23 mouse cellular contexts compared by ENCODE assay signal in the genomic region with DNA sequence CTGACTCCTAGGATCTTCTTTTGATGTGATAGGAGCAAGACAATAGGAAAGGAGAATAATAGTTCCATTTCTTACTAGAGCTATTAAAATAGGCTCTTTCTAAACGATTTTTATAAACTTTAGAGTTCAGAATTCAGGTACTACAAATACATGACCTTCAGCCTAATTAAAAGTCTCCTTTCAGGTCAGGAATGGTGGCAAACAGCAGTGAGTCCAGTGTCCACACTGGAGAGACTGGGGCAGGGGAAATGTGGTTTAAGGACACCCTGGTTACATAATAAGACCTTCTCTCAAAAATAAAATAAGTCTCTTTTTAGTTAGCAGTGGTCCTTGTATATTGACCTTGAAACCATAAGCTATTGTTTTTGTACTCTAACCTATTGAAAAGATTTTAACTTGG.
DNase-seq lines count a peak whose midpoint lies in the region; ATAC-seq and TF ChIP-seq lines count a peak whose summit lies in the region.
"Had no signal": no experiment of that assay in that cellular context is flagged by ENCODE, and none has a peak within 500 bp of the region (broad histone marks: within the 10 kb centered on the region; RNA-seq: fewer than 3 reads in every experiment).

No protein-coding gene starts in this region.

- H3K27ac ChIP-seq in gastrocnemius, adult 2 months = peak overlapping the region; percentile 95
- H3K27ac ChIP-seq in heart, embryonic 11.5 days (ENCODE audit: low read depth, low read length) = peak overlapping the region; percentile 1; the same call in 1 of the 2 replicates
- peak overlapping the region; percentile 81 for H3K27ac ChIP-seq in heart, embryonic 16.5 days (ENCODE audit: low read length)
- H3K27ac ChIP-seq in liver, postnatal 0 days (ENCODE audit: low read depth) = peak overlapping the region; percentile 41
- H3K27ac ChIP-seq in liver, embryonic 12.5 days = no peak overlapping the region
- H3K27ac ChIP-seq: embryonic facial prominence, embryonic 12.5 days; forebrain, embryonic 15.5 days; hindbrain, embryonic 12.5 days had no signal

- no peaks in the 10 kb centered on the region for H3K36me3 ChIP-seq in heart, embryonic 11.5 days (ENCODE audit: control insufficient read depth, insufficient read depth, low read length)
- H3K36me3 ChIP-seq in heart, embryonic 16.5 days (ENCODE audit: control insufficient read depth, insufficient read depth) = no peaks in the 10 kb centered on the region
- H3K36me3 ChIP-seq in liver, postnatal 0 days (replicated peaks; ENCODE audit: insufficient read depth, low read length) = no peaks in the 10 kb centered on the region
- no peaks in the 10 kb centered on the region for H3K36me3 ChIP-seq in liver, embryonic 12.5 days
- H3K36me3 ChIP-seq: embryonic facial prominence, embryonic 12.5 days; forebrain, embryonic 15.5 days; G1E; hindbrain, embryonic 12.5 days had no signal

- H3K4me2 ChIP-seq in heart, embryonic 11.5 days = no peak overlapping the region
- no peak overlapping the region for H3K4me2 ChIP-seq in heart, embryonic 16.5 days (ENCODE audit: low read depth, low read length)
- no peak overlapping the region for H3K4me2 ChIP-seq in liver, postnatal 0 days (ENCODE audit: low read depth, low read length)
- H3K4me2 ChIP-seq in liver, embryonic 12.5 days = no peak overlapping the region
- H3K4me2 ChIP-seq: embryonic facial prominence, embryonic 12.5 days; forebrain, embryonic 15.5 days; hindbrain, embryonic 12.5 days had no signal

- TF ChIP-seq CTCF in gastrocnemius, adult 2 months (IDR thresholded peaks at IDR 0.05) = no peak
- TF ChIP-seq CTCF in liver, postnatal 0 days (IDR thresholded peaks at IDR 0.05; ENCODE audit: low read depth) = no peak

- no peaks in the 10 kb centered on the region for H3K27me3 ChIP-seq in heart, embryonic 11.5 days (ENCODE audit: control insufficient read depth, insufficient read depth, low read length)
- H3K27me3 ChIP-seq in heart, embryonic 16.5 days (ENCODE audit: control insufficient read depth, insufficient read depth, low read length) = no peaks in the 10 kb centered on the region
- H3K27me3 ChIP-seq in liver, postnatal 0 days (ENCODE audit: insufficient read depth, low read length) = no peaks in the 10 kb centered on the region
- H3K27me3 ChIP-seq in liver, embryonic 12.5 days (replicated peaks) = no peaks in the 10 kb centered on the region
- H3K27me3 ChIP-seq: embryonic facial prominence, embryonic 12.5 days; forebrain, embryonic 15.5 days; hindbrain, embryonic 12.5 days had no signal

- H3K9me3 ChIP-seq in heart, embryonic 11.5 days (replicated peaks; ENCODE audit: control insufficient read depth, low read length) = no peaks in the 10 kb centered on the region
- H3K9me3 ChIP-seq in heart, embryonic 16.5 days (replicated peaks; ENCODE audit: control insufficient read depth, low read length) = no peaks in the 10 kb centered on the region
- no peaks in the 10 kb centered on the region for H3K9me3 ChIP-seq in liver, postnatal 0 days (ENCODE audit: low read length)
- H3K9me3 ChIP-seq in liver, embryonic 12.5 days (replicated peaks) = no peaks in the 10 kb centered on the region
- H3K9me3 ChIP-seq: embryonic facial prominence, embryonic 12.5 days; forebrain, embryonic 15.5 days; G1E; hindbrain, embryonic 12.5 days had no signal

- 74% methylated on average over 1 of the region's 1 CpGs for WGBS in heart, embryonic 11.5 days (ENCODE audit: insufficient replicate concordance)
- 43% methylated on average over 1 of the region's 1 CpGs for WGBS in heart, embryonic 16.5 days
- WGBS in liver, postnatal 0 days (ENCODE audit: insufficient replicate concordance) = 48% methylated on average over 1 of the region's 1 CpGs
- WGBS in liver, embryonic 12.5 days (ENCODE audit: insufficient replicate concordance) = 51% methylated on average over 1 of the region's 1 CpGs

- H3K4me1 ChIP-seq in heart, embryonic 11.5 days (ENCODE audit: control insufficient read depth, insufficient read depth, low read length) = peaks cover 27% of the 10 kb centered on the region
- peaks cover 38% of the 10 kb centered on the region for H3K4me1 ChIP-seq in heart, embryonic 16.5 days (ENCODE audit: control insufficient read depth, insufficient read depth, low read length)
- peaks cover 10% of the 10 kb centered on the region; the same call in 1 of the 2 replicates for H3K4me1 ChIP-seq in liver, postnatal 0 days (ENCODE audit: insufficient read depth)
- H3K4me1 ChIP-seq in liver, embryonic 12.5 days = peaks cover 23% of the 10 kb centered on the region
- H3K4me1 ChIP-seq: embryonic facial prominence, embryonic 12.5 days; forebrain, embryonic 15.5 days; hindbrain, embryonic 12.5 days had no signal

- no peak overlapping the region for H3K4me3 ChIP-seq in gastrocnemius, adult 2 months
- no peak overlapping the region for H3K4me3 ChIP-seq in heart, embryonic 11.5 days (ENCODE audit: low read depth, low read length)
- H3K4me3 ChIP-seq in heart, embryonic 16.5 days (ENCODE audit: low read length) = no peak overlapping the region
- H3K4me3 ChIP-seq in liver, postnatal 0 days (ENCODE audit: low read depth, low read length) = no peak overlapping the region
- H3K4me3 ChIP-seq in liver, embryonic 12.5 days = no peak overlapping the region
- H3K4me3 ChIP-seq: embryonic facial prominence, embryonic 12.5 days; forebrain, embryonic 15.5 days; hindbrain, embryonic 12.5 days had no signal

- intact Hi-C loops in gastrocnemius, adult 2 months (cut with DNase I) = no loop called here
- intact Hi-C loops in gastrocnemius, postnatal 14 days (cut with DNase I; ENCODE audit: low total_unique reads) = no loop called here
- intact Hi-C loops in heart, postnatal 36 days (cut with DNase I) = no loop called here
- intact Hi-C loops in heart, postnatal 10 days (cut with DNase I) = no loop called here

- no peak overlapping the region for H3K9ac ChIP-seq in heart, embryonic 11.5 days (ENCODE audit: low read depth, low read length)
- H3K9ac ChIP-seq in heart, embryonic 16.5 days (ENCODE audit: low read length) = peak overlapping the region; percentile 46; the same call in 1 of the 2 replicates
- H3K9ac ChIP-seq in liver, postnatal 0 days (replicated peaks) = no peak overlapping the region
- H3K9ac ChIP-seq in liver, embryonic 12.5 days = no peak overlapping the region
- H3K9ac ChIP-seq: embryonic facial prominence, embryonic 12.5 days; forebrain, embryonic 15.5 days; hindbrain, embryonic 12.5 days had no signal

- ATAC-seq in heart, embryonic 11.5 days (replicated peaks; ENCODE audit: insufficient number of reproducible peaks, low FRiP score, low TSS enrichment) = no peak
- no peak for ATAC-seq in heart, embryonic 16.5 days (replicated peaks; ENCODE audit: extremely low read depth, insufficient read depth, low FRiP score)
- no peak for ATAC-seq in liver, postnatal 0 days
- no peak for ATAC-seq in liver, embryonic 12.5 days
- ATAC-seq: CD4-positive, CD25-positive, alpha-beta regulatory T cell, adult 4 months; forebrain, embryonic 15.5 days; hindbrain, embryonic 16.5 days; inflammation-experienced regulatory T-cells, adult 6 months; intestine, postnatal 0 days had no signal

- TF ChIP-seq EP300 in liver, postnatal 0 days (IDR thresholded peaks at IDR 0.05; ENCODE audit: low read depth) = no peak

- no peak for DNase-seq in gastrocnemius, adult 2 months
- DNase-seq in gastrocnemius, postnatal 14 days = no peak
- no peak for DNase-seq in heart, postnatal 36 days
- DNase-seq in heart, postnatal 10 days = no peak
- no peak for DNase-seq in liver, postnatal 0 days
- DNase-seq: adrenal gland, postnatal 10 days; B cell, adult 2 months; cerebellum, adult 11-12 months; cerebellum, adult 9-10 months; cerebellum, postnatal 25 days; gastrocnemius, postnatal 25 days; kidney, adult 8-10 months had no signal
